Mouse (Mus musculus): ENCODE measurements around the gene Bri3. TPM values are rescaled to one million over a fixed set of nuclear protein-coding genes. Genes with fewer than 3 reads are reported as not detected.
A peak's percentile ranks its signal among the peaks of the same experiment; 100 is the strongest.

Gene Bri3
- 133 and 137 TPM in 2 replicates for polyA plus RNA-seq (2015; fragmentation: Nextera tagmentation; extraction: Ambion mirVana)

DNA sequence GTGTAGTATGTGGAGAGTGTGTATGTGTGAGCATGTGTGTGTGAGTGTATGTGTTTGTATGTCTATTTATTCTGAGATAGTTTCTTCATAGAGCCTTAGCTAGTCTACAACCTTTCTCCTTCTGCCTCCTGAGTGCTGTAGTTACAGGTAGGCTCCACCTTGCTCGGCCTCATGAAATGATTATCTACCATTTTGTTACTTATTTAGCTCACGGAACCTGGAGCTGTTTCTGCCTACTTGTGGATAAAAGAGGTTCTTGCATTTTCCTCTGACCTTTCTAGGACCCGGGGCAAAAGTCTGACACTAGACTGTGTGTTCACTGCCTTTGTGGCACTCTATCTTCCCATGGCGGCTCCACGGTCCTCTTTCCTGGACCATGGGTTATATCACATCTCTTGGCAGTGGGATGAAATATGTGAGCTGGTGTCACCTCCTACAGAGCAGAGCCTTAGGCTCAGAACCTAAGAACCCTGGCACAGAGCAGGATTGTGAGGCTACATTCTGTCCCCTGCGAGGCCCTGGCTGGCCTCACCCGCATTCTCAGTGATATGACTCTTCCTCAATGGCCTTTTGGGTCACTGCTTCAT, at the start of gene Bri3:
Gene Bri3, plus strand, starts transcription at position 537 of the 587 bp plus-strand sequence.
- Histone ChIP-seq H3K27ac (no peak within 1 kb of the TSS), H3K4me1 (replicated peaks) (no peaks in the 10 kb centered on the region), H3K9ac (replicated peaks) (no peak within 1 kb of the TSS), H3K36me3 (no peaks in the 10 kb centered on the region), H3K4me2 (replicated peaks) (no peak within 1 kb of the TSS), H3K9me3 (no peaks in the 10 kb centered on the region), H3K4me3 (replicated peaks) (no peak within 1 kb of the TSS), H3K27me3 (no peaks in the 10 kb centered on the region)
- no peak for ATAC-seq
- WGBS: 91% methylated on average over 7 of the region's 7 CpGs

DNA sequence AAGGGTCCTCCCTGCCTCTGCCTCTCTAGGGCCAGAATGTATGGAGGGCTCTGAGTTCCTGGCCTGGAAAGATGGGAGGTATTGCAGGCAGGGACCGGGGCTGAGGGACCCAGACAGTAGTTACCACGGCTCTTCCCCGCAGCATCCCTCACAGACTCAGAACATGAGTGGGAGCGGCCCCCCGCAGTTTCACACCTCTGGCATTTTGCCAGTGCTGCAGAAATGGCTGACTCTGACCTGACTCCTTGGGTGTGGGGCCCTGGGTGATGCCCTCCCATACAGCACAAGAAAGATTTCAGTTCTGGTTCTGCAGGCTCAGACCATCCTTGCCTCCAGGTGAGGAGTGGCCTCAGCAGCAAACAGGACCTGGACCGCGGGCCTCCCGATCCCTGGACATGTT, 48.7 kb upstream of the Bri3 start:
- Histone ChIP-seq H3K27me3 (no peaks in the 10 kb centered on the region), H3K27ac (no peak overlapping the region), H3K36me3 (peaks cover 29% of the 10 kb centered on the region), H3K4me1 (replicated peaks) (peaks cover 8% of the 10 kb centered on the region), H3K9ac (replicated peaks) (no peak overlapping the region), H3K4me2 (replicated peaks) (no peak overlapping the region), H3K9me3 (no peaks in the 10 kb centered on the region), H3K4me3 (replicated peaks) (no peak overlapping the region)
- 91% methylated on average over 8 of the region's 8 CpGs for WGBS
- ATAC-seq: no peak

- H3K36me3 ChIP-seq: peaks cover 79% of the 10 kb centered on the region
- no peak overlapping the region for H3K27ac ChIP-seq
- 91% methylated on average over 11 of the region's 11 CpGs for WGBS
- no peaks in the 10 kb centered on the region for H3K27me3 ChIP-seq
- no peak for ATAC-seq
- H3K4me1 ChIP-seq (replicated peaks): no peaks in the 10 kb centered on the region
- no peak overlapping the region for H3K9ac ChIP-seq (replicated peaks)
- H3K4me3 ChIP-seq (replicated peaks): no peak overlapping the region
- no peak overlapping the region for H3K4me2 ChIP-seq (replicated peaks)
- no peaks in the 10 kb centered on the region; the same call in 1 of the 2 replicates for H3K9me3 ChIP-seq
These were observed 43.6 kb upstream of the Bri3 start for GRCm38 (mm10) chr5:144200616-144201015.

DNA sequence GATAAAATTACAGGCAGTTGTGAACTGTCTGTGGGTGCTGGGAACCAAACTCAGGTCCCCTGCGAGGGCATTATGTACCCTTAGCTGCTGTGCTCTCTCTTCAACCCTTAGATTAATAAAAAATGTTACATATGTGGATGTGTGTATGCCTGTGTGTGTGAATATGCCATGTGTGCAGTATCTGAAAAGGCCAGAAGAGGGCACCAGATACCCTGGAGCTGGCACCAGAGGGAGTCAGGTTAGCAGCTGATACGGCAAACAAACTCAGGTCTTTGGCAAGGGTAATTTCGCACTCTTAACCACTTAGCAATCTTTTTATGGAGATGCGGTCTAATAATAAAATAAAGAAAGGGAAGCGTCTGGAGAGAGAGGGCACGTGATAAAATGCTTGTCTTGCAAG, 41.8 kb upstream of the Bri3 start:
- no peak overlapping the region for H3K4me3 ChIP-seq (replicated peaks)
- 94% methylated on average over 6 of the region's 6 CpGs for WGBS
- H3K9me3 ChIP-seq: no peaks in the 10 kb centered on the region; the same call in 1 of the 2 replicates
- H3K9ac ChIP-seq (replicated peaks): no peak overlapping the region
- H3K27ac ChIP-seq: no peak overlapping the region
- no peaks in the 10 kb centered on the region for H3K27me3 ChIP-seq
- H3K36me3 ChIP-seq: peaks cover 94% of the 10 kb centered on the region
- no peak overlapping the region for H3K4me2 ChIP-seq (replicated peaks)
- ATAC-seq: no peak
- H3K4me1 ChIP-seq (replicated peaks): no peaks in the 10 kb centered on the region

GRCm38 (mm10) chr5:144203398-144203959, 40.8 kb upstream of the Bri3 start:
- peaks cover 93% of the 10 kb centered on the region for H3K36me3 ChIP-seq
- ATAC-seq: no peak

DNA sequence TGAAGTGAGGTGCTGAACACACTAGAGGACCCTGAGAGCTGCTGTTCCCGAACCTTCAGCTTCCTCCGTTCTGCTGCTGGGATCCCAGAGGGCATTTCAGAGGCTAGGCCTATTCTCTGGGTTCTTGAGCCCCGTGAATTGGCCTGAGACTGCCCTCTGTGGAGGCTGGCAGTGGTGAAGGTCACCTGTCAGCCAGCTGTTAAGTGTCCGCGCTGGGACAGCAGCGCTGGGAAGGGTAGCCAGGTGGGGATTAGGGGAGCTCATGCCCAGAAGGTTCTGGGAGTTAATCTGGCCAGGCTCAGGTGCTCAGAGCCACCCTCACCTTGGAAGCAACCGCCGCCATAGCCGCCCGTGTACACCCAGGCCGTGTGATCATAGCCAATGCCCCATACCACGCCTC, 39.9 kb upstream of the Bri3 start:
- ATAC-seq: no peak
- Histone ChIP-seq H3K4me1 (replicated peaks) (no peaks in the 10 kb centered on the region), H3K9ac (replicated peaks) (no peak overlapping the region), H3K9me3 (no peaks in the 10 kb centered on the region; the same call in 1 of the 2 replicates), H3K4me2 (replicated peaks) (no peak overlapping the region), H3K27me3 (no peaks in the 10 kb centered on the region), H3K36me3 (peaks cover 89% of the 10 kb centered on the region), H3K27ac (no peak overlapping the region), H3K4me3 (replicated peaks) (no peak overlapping the region)
- 88% methylated on average over 12 of the region's 12 CpGs for WGBS

More at GRCm38 (mm10) chr5:144203398-144203959, 40.8 kb upstream of the Bri3 start:
- Histone ChIP-seq H3K4me1 (replicated peaks) (no peaks in the 10 kb centered on the region), H3K27me3 (no peaks in the 10 kb centered on the region), H3K27ac (no peak overlapping the region), H3K9ac (replicated peaks) (no peak overlapping the region), H3K4me2 (replicated peaks) (no peak overlapping the region), H3K4me3 (replicated peaks) (no peak overlapping the region), H3K9me3 (no peaks in the 10 kb centered on the region; the same call in 1 of the 2 replicates)
- WGBS: 90% methylated on average over 10 of the region's 10 CpGs

GRCm38 (mm10) chr5:144204911-144205310, 39.3 kb upstream of the Bri3 start:
- H3K4me1 ChIP-seq (replicated peaks): no peaks in the 10 kb centered on the region
- no peak overlapping the region for H3K4me2 ChIP-seq (replicated peaks)
- H3K4me3 ChIP-seq (replicated peaks): no peak overlapping the region
- no peaks in the 10 kb centered on the region for H3K27me3 ChIP-seq
- no peaks in the 10 kb centered on the region; the same call in 1 of the 2 replicates for H3K9me3 ChIP-seq
- no peak overlapping the region for H3K9ac ChIP-seq (replicated peaks)
- no peak for ATAC-seq
- WGBS: 46% methylated on average over 10 of the region's 10 CpGs
- no peak overlapping the region for H3K27ac ChIP-seq
- peaks cover 89% of the 10 kb centered on the region for H3K36me3 ChIP-seq

GRCm38 (mm10) chr5:144206069-144206468, 38.2 kb upstream of the Bri3 start:
- Histone ChIP-seq H3K4me3 (replicated peaks) (no peak overlapping the region), H3K27me3 (no peaks in the 10 kb centered on the region), H3K36me3 (peaks cover 89% of the 10 kb centered on the region), H3K4me1 (replicated peaks) (no peaks in the 10 kb centered on the region), H3K4me2 (replicated peaks) (no peak overlapping the region), H3K27ac (no peak overlapping the region), H3K9ac (replicated peaks) (no peak overlapping the region), H3K9me3 (no peaks in the 10 kb centered on the region; the same call in 1 of the 2 replicates)
- ATAC-seq: no peak
- 93% methylated on average over 15 of the region's 15 CpGs for WGBS

DNA sequence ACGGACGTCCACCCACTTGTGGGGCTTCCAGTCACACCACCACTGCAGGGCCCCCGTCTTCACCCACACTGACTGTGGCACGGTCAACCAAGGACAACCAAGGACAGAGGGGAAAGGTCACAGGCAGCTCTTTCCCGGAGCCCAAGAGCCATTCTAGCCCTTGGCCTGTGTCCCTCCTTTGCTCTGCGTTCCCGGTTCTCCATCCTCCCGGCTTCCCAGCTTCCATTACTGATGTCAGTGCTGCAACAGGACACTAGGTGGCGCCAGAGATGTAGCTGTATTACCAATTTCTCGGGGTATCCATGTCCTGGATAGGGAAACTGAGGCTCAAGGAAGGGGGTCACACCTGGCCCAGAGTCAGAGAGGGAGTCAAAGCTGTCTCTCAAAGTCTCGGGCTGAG, 36.8 kb upstream of the Bri3 start:
- Histone ChIP-seq H3K9ac (replicated peaks) (no peak overlapping the region), H3K4me1 (replicated peaks) (no peaks in the 10 kb centered on the region), H3K9me3 (no peaks in the 10 kb centered on the region), H3K36me3 (peaks cover 89% of the 10 kb centered on the region), H3K4me3 (replicated peaks) (no peak overlapping the region), H3K27ac (no peak overlapping the region), H3K27me3 (no peaks in the 10 kb centered on the region), H3K4me2 (replicated peaks) (no peak overlapping the region)
- 49% methylated on average over 11 of the region's 11 CpGs for WGBS
- peak; percentile 55; the same call in 1 of the 2 replicates for ATAC-seq

GRCm38 (mm10) chr5:144214453-144214852, 29.8 kb upstream of the Bri3 start:
- Histone ChIP-seq H3K27ac (no peak overlapping the region), H3K9ac (replicated peaks) (no peak overlapping the region), H3K9me3 (no peaks in the 10 kb centered on the region), H3K4me2 (replicated peaks) (no peak overlapping the region), H3K4me1 (replicated peaks) (peaks cover 1% of the 10 kb centered on the region; the same call in 1 of the 2 replicates), H3K27me3 (no peaks in the 10 kb centered on the region), H3K4me3 (replicated peaks) (no peak overlapping the region), H3K36me3 (peaks cover 84% of the 10 kb centered on the region)
- WGBS: 29% methylated on average over 7 of the region's 7 CpGs
- no peak for ATAC-seq

DNA sequence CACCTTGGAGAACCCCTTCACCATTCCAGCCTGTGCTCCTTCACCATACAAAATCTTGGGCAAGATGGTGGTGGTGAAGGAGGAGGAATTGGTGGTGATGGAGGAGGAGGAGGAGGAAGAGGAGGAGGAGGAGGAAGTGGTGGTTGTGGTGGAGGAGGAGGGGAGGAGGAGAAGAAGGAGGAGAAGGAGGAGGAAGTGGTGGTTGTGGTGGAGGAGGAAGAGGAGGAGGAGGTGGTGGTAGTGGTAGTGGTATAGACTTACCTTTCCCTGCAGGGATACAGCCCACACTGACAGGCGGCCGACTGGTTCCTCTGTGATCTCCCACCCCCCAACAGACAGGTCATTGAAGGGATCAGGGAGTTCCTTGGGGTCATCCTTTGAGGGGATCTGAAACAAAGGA, 28.2 kb upstream of the Bri3 start:
- H3K4me1 ChIP-seq (replicated peaks): peaks cover 8% of the 10 kb centered on the region; the same call in 1 of the 2 replicates
- no peak overlapping the region for H3K27ac ChIP-seq
- WGBS: 80% methylated on average over 2 of the region's 2 CpGs
- H3K36me3 ChIP-seq: peaks cover 68% of the 10 kb centered on the region
- no peak overlapping the region for H3K4me2 ChIP-seq (replicated peaks)
- no peak overlapping the region for H3K9ac ChIP-seq (replicated peaks)
- no peaks in the 10 kb centered on the region for H3K27me3 ChIP-seq
- no peak for ATAC-seq
- H3K9me3 ChIP-seq: no peaks in the 10 kb centered on the region
- H3K4me3 ChIP-seq (replicated peaks): no peak overlapping the region

DNA sequence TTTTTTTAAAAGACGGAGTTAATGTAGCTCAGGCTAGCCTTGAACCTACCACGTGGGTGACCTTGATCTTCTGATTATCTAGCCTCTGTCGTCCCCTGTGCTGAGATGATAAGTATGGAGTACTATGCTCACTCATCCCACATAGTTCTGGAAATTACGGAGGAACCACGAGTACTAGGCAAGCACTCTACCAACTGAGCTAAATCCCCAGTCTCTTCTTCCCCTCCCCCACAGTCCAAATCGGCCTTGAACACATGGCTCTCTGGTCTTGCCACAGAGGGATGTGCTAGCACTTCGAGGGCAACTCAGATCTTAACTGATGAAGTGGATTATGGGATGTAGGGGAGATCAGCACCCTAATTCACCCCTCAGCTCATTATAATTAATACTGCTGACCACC, 26.2 kb upstream of the Bri3 start:
- WGBS: 92% methylated on average over 7 of the region's 7 CpGs
- no peak overlapping the region for H3K4me2 ChIP-seq (replicated peaks)
- H3K9ac ChIP-seq (replicated peaks): no peak overlapping the region
- H3K27me3 ChIP-seq: no peaks in the 10 kb centered on the region
- H3K36me3 ChIP-seq: peaks cover 49% of the 10 kb centered on the region
- H3K4me1 ChIP-seq (replicated peaks): peaks cover 26% of the 10 kb centered on the region
- no peak for ATAC-seq
- no peak overlapping the region for H3K27ac ChIP-seq
- H3K4me3 ChIP-seq (replicated peaks): no peak overlapping the region
- no peaks in the 10 kb centered on the region for H3K9me3 ChIP-seq
